Mouse (Mus musculus): ENCODE results near the gene Nxpe3. TPM values are rescaled to one million over a fixed set of nuclear protein-coding genes. Genes with fewer than 3 reads are reported as not detected.

The Nxpe3 gene
- polyA plus RNA-seq, 2 experiments from 2014 or later, result 15.0 to 28.2 TPM

GRCm38 (mm10) chr16:55835798-55836197, 59.3 kb downstream of the Nxpe3 start:
- no peak for ATAC-seq

- no peak for ATAC-seq
Measured at GRCm38 (mm10) chr16:55832617-55833016, 62.5 kb downstream of the Nxpe3 start.

GRCm38 (mm10) chr16:55832040-55832439, 63.0 kb downstream of the Nxpe3 start:
- ATAC-seq, result no peak

GRCm38 (mm10) chr16:55831451-55831850, 63.6 kb downstream of the Nxpe3 start:
- ATAC-seq, result no peak

GRCm38 (mm10) chr16:55823398-55824155, 71.5 kb downstream of the Nxpe3 start:
- ATAC-seq, result no peak

- ATAC-seq, result no peak
Measured at GRCm38 (mm10) chr16:55822741-55823397, 72.2 kb downstream of the Nxpe3 start.

GRCm38 (mm10) chr16:55821997-55822740, 72.9 kb downstream of the Nxpe3 start:
- ATAC-seq, result peak; percentile 68

- peak; percentile 3 for ATAC-seq
Measured at GRCm38 (mm10) chr16:55821571-55821981, 73.5 kb downstream of the Nxpe3 start.

GRCm38 (mm10) chr16:55820916-55821570, 74.0 kb downstream of the Nxpe3 start:
- ATAC-seq, result peak; percentile 25

GRCm38 (mm10) chr16:55820161-55820915, 74.7 kb downstream of the Nxpe3 start:
- peak; percentile 37 for ATAC-seq

- no peak for ATAC-seq
Measured at GRCm38 (mm10) chr16:55819186-55819861, 75.8 kb downstream of the Nxpe3 start.

- ATAC-seq, result no peak
Measured at GRCm38 (mm10) chr16:55817717-55818515, 77.2 kb downstream of the Nxpe3 start.

GRCm38 (mm10) chr16:55816202-55816941, 78.7 kb downstream of the Nxpe3 start:
- no peak for ATAC-seq

GRCm38 (mm10) chr16:55815466-55815865, 79.6 kb downstream of the Nxpe3 start:
- ATAC-seq, result no peak

GRCm38 (mm10) chr16:55814686-55815085, 80.4 kb downstream of the Nxpe3 start:
- ATAC-seq, result no peak

- no peak for ATAC-seq
Measured at GRCm38 (mm10) chr16:55813916-55814315, 81.2 kb downstream of the Nxpe3 start.

GRCm38 (mm10) chr16:55811792-55812191, 83.3 kb downstream of the Nxpe3 start:
- no peak for ATAC-seq

- no peak for ATAC-seq
Measured at GRCm38 (mm10) chr16:55809779-55810514, 85.1 kb downstream of the Nxpe3 start.

GRCm38 (mm10) chr16:55809345-55809744, 85.7 kb downstream of the Nxpe3 start:
- peak; percentile 7 for ATAC-seq

All from activated CD4-positive, CD25-positive, alpha-beta regulatory T cell, adult 4 months (primary cell).